Mouse (Mus musculus) neural tube, embryonic 10.5 days (tissue): ENCODE measurements around the gene Gpr108.
"Not testable (repeated sequence)": the region's sequence is repeated elsewhere in the genome, so short reads cannot be mapped to it uniquely, and the experiment has no call there.

Experiments
- DNase-seq: peaks from one replicate; pipeline ENCODE4 v3.0.0-alpha.2; 2017; ENCODE audit warnings: low spot score; ENCODE audit errors: extremely low spot score

Gpr108 gene

GRCm38 (mm10) chr17:57248201-57248699 is at the start of gene Gpr108:
TSS of gene Gpr108 (minus strand) at chr17:57248446.
- DNase-seq: peak; percentile 77

GRCm38 (mm10) chr17:57297040-57297439 is 48.8 kb upstream of the Gpr108 start:
- DNase-seq: no peak

GRCm38 (mm10) chr17:57295935-57296334 is 47.7 kb upstream of the Gpr108 start:
- no peak for DNase-seq

GRCm38 (mm10) chr17:57292968-57293367 is 44.7 kb upstream of the Gpr108 start:
- no peak for DNase-seq

- DNase-seq: no peak
Observed at GRCm38 (mm10) chr17:57292302-57292701, 44.1 kb upstream of the Gpr108 start.

GRCm38 (mm10) chr17:57290671-57291055 is 42.4 kb upstream of the Gpr108 start:
- no peak for DNase-seq

- no peak for DNase-seq
Observed at GRCm38 (mm10) chr17:57290001-57290670, 41.9 kb upstream of the Gpr108 start.

GRCm38 (mm10) chr17:57289252-57289651 is 41.0 kb upstream of the Gpr108 start:
- DNase-seq: no peak

- no peak for DNase-seq
Observed at GRCm38 (mm10) chr17:57286718-57287355, 38.6 kb upstream of the Gpr108 start.

- DNase-seq: no peak
Observed at GRCm38 (mm10) chr17:57285077-57285476, 36.8 kb upstream of the Gpr108 start.

- DNase-seq: no peak
Observed at GRCm38 (mm10) chr17:57283906-57284305, 35.7 kb upstream of the Gpr108 start.

- DNase-seq: no peak
Observed at GRCm38 (mm10) chr17:57280411-57280810, 32.2 kb upstream of the Gpr108 start.

- DNase-seq: no peak
Observed at GRCm38 (mm10) chr17:57279591-57280224, 31.5 kb upstream of the Gpr108 start.

- no peak for DNase-seq
Observed at GRCm38 (mm10) chr17:57278943-57279590, 30.8 kb upstream of the Gpr108 start, which contains the start of gene Vav1. TSS of gene Vav1 (plus strand) at chr17:57279100.

GRCm38 (mm10) chr17:57278537-57278936 is 30.3 kb upstream of the Gpr108 start:
- no peak for DNase-seq

GRCm38 (mm10) chr17:57277598-57278261 is 29.5 kb upstream of the Gpr108 start:
- not testable (repeated sequence) for DNase-seq

GRCm38 (mm10) chr17:57276634-57277121 is 28.4 kb upstream of the Gpr108 start:
- DNase-seq: peak; percentile 74

GRCm38 (mm10) chr17:57275997-57276351 is 27.7 kb upstream of the Gpr108 start:
- peak; percentile 43 for DNase-seq

GRCm38 (mm10) chr17:57275111-57275996 is 27.1 kb upstream of the Gpr108 start:
- peak; percentile 65 for DNase-seq

- peak; percentile 17 for DNase-seq
Observed at GRCm38 (mm10) chr17:57274686-57275085, 26.4 kb upstream of the Gpr108 start.
